Mouse (Mus musculus) cerebellum, adult 2 months (tissue): ENCODE data around the gene Ctnnbip1.

Source experiments
- CTCF ChIP-seq: fragments of 200-500 bp; IDR thresholded peaks from 2 replicates; pipeline ENCODE4 v1.5.1; 2011; ENCODE audit warnings: low read depth, mild to moderate bottlenecking, control low read depth, low read length, moderate library complexity, borderline replicate concordance; ENCODE audit not compliant: insufficient read depth
- POLR2A ChIP-seq: fragments of 200-500 bp; IDR thresholded peaks from 2 replicates; pipeline ENCODE4 v1.6.1; 2011; ENCODE audit warnings: low read length, control low read depth, borderline replicate concordance; ENCODE audit not compliant: insufficient read depth

- no peak for TF ChIP-seq POLR2A
- no peak for TF ChIP-seq CTCF
These were observed 30.3 kb upstream of the Ctnnbip1 start for GRCm38 (mm10) chr4:149487729-149488128.
